Mouse (Mus musculus): ENCODE data around the gene Arl5a.

Gene Arl5a

GRCm38 (mm10) chr2:52424747-52425522 lies at the start of gene Arl5a:
Gene Arl5a (minus strand): TSS chr2:52424901.
- peak; percentile 87 to 94 for DNase-seq (ENCODE audit: low spot score in 2 of 2)

GRCm38 (mm10) chr2:52471545-52472291 lies 47.0 kb upstream of the Arl5a start:
- DNase-seq (ENCODE audit: low spot score in 2 of 2): no peak

GRCm38 (mm10) chr2:52470044-52470560 lies 45.4 kb upstream of the Arl5a start:
- DNase-seq (ENCODE audit: low spot score in 2 of 2): no peak

- DNase-seq (ENCODE audit: low spot score in 2 of 2): no peak
These were observed 42.9 kb upstream of the Arl5a start for GRCm38 (mm10) chr2:52467629-52468028.

- no peak for DNase-seq (ENCODE audit: low spot score in 2 of 2)
These were observed 36.7 kb upstream of the Arl5a start for GRCm38 (mm10) chr2:52461206-52461967.

GRCm38 (mm10) chr2:52455606-52456479 lies 31.1 kb upstream of the Arl5a start:
- no peak for DNase-seq (ENCODE audit: low spot score in 2 of 2)

- no peak for DNase-seq (ENCODE audit: low spot score in 2 of 2)
These were observed 25.1 kb upstream of the Arl5a start for GRCm38 (mm10) chr2:52449818-52450217.

- no peak for DNase-seq (ENCODE audit: low spot score in 2 of 2)
These were observed 24.2 kb upstream of the Arl5a start for GRCm38 (mm10) chr2:52448916-52449315.

GRCm38 (mm10) chr2:52446648-52447047 lies 21.9 kb upstream of the Arl5a start:
- no peak for DNase-seq (ENCODE audit: low spot score in 2 of 2)

- DNase-seq (ENCODE audit: low spot score in 2 of 2): no peak
These were observed 17.4 kb upstream of the Arl5a start for GRCm38 (mm10) chr2:52442125-52442524.

- no peak for DNase-seq (ENCODE audit: low spot score in 2 of 2)
These were observed 15.8 kb upstream of the Arl5a start for GRCm38 (mm10) chr2:52440420-52441015.

- no peak for DNase-seq (ENCODE audit: low spot score in 2 of 2)
These were observed 13.7 kb upstream of the Arl5a start for GRCm38 (mm10) chr2:52438437-52438836.

GRCm38 (mm10) chr2:52438013-52438412 lies 13.3 kb upstream of the Arl5a start:
- DNase-seq (ENCODE audit: low spot score in 2 of 2): no peak

- DNase-seq (ENCODE audit: low spot score in 2 of 2): no peak
These were observed 11.4 kb upstream of the Arl5a start for GRCm38 (mm10) chr2:52435919-52436632.

- no peak for DNase-seq (ENCODE audit: low spot score in 2 of 2)
These were observed 8.7 kb upstream of the Arl5a start for GRCm38 (mm10) chr2:52433365-52433764.

- no peak for DNase-seq (ENCODE audit: low spot score in 2 of 2)
These were observed 2.7 kb upstream of the Arl5a start for GRCm38 (mm10) chr2:52427383-52427782.

GRCm38 (mm10) chr2:52426041-52426440 lies 1.3 kb upstream of the Arl5a start:
- no peak for DNase-seq (ENCODE audit: low spot score in 2 of 2)

- no peak for DNase-seq (ENCODE audit: low spot score in 2 of 2)
These were observed 758 bp upstream of the Arl5a start for GRCm38 (mm10) chr2:52425523-52425795.

GRCm38 (mm10) chr2:52424248-52424728 lies 413 bp downstream of the Arl5a start:
- no peak for DNase-seq (ENCODE audit: low spot score in 2 of 2)

- no peak for DNase-seq (ENCODE audit: low spot score in 2 of 2)
These were observed 972 bp downstream of the Arl5a start for GRCm38 (mm10) chr2:52423611-52424247.

All from frontal cortex, postnatal 10 days (tissue).